Mouse (Mus musculus): ENCODE measurements at regions not wholly inside any gene's neighbourhood (a gene's known extent, or its start where the extent isn't known, plus 50 kb on each side); places are given as distances from the start of the nearest gene placed in this dataset.

GRCm38 (mm10) chr3:115603803-115604202 lies 111.1 kb downstream of the S1pr1 start:
- ATAC-seq (replicated peaks; ENCODE audit: low FRiP score, poor library complexity, severe bottlenecking): no peak

- ATAC-seq (replicated peaks; ENCODE audit: low FRiP score, poor library complexity, severe bottlenecking): no peak
These were observed 115.6 kb downstream of the S1pr1 start for GRCm38 (mm10) chr3:115599281-115599680.

DNA sequence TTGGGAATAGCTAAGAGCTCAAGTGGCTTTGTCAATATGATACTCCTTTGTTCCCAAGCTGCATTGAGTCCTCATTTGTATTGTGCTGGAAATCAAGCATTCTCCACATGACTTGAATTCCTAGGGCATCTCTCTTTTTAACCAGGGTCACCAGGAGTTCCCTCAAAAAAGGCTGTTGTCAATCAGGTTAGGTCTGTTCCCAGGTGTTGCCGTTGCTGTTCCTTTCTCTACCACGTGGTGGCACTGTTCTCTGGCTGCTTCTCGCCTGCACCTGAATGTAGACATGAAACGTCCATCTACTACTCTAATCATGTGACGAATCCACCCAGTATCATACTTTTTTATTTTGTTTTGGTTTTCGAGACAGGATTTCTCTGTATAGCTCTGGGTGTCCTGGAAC lies 118.3 kb downstream of the S1pr1 start:
- peak; percentile 77 for ATAC-seq (replicated peaks; ENCODE audit: low FRiP score, poor library complexity, severe bottlenecking)

DNA sequence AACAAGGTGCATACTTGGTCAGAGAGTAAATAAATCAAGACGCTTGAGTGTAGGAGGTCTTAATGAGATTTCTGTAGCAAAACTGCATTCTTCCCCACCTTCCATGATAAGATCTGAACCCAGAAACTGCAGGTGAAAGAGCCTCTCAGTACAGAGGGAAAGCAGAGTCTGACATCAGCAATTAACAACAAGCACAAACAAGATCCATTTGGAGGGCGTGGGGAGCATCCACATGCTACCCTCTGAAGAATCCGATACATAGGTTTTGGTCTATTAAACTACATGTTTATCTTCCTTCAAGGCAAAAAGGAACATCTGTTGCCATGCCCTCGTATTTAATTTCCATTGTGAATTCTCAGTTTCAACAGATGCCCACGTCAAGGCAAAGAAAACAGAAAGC lies 124.2 kb downstream of the S1pr1 start:
- no peak for ATAC-seq (replicated peaks; ENCODE audit: low FRiP score, poor library complexity, severe bottlenecking)

GRCm38 (mm10) chr3:115588585-115588984 lies 126.3 kb downstream of the S1pr1 start:
- no peak for ATAC-seq (replicated peaks; ENCODE audit: low FRiP score, poor library complexity, severe bottlenecking)

GRCm38 (mm10) chr3:115580131-115580932 lies 134.5 kb downstream of the S1pr1 start:
- ATAC-seq (replicated peaks; ENCODE audit: low FRiP score, poor library complexity, severe bottlenecking): no peak

- no peak for ATAC-seq (replicated peaks; ENCODE audit: low FRiP score, poor library complexity, severe bottlenecking)
These were observed 139.5 kb downstream of the S1pr1 start for GRCm38 (mm10) chr3:115575371-115575770.

- ATAC-seq (replicated peaks; ENCODE audit: low FRiP score, poor library complexity, severe bottlenecking): no peak
These were observed 152.1 kb downstream of the S1pr1 start for GRCm38 (mm10) chr3:115562735-115563134.

DNA sequence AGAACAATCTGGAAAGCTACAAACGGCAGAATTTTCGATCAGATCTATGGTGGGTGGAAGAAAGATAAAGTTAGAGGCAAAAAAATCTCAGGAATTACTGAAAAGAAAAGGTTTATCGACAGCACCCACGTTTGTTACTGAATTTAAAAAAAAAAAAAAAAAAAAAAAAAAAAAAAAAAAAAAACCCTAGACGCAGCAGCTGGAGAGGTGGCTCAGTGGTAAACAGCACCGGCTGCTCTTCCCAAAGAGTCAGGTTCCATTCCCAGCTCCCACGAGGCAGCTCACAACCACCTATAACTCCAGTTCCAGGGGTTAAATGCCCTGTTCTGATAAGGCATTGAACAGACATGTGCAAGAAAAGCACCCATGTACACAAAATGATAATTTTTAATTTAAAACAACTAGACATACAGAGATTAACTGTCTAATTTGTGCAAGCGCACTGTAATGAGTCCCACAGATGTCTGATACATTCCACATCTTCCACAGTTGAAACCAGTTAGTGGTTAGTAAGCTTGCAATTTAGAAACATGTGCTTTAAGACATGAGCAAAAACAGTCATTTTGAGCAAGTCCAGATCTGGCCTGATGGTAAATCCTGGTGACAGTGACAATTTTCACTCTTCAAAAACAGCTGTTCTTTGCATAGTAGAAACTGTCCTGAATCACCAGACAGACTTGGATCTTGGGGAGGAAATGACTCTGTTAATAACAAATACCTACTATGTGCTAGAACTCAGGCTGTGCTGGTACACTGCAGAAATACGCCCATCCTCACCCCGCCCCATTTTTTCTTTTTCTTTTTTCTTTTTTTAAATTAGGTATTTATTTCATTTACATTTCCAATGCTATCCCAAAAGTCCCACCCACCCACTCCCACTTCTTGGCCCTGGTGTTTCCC lies 159.8 kb downstream of the S1pr1 start:
- no peak for ATAC-seq (replicated peaks; ENCODE audit: low FRiP score, poor library complexity, severe bottlenecking)

- ATAC-seq (replicated peaks; ENCODE audit: low FRiP score, poor library complexity, severe bottlenecking): no peak
These were observed 160.9 kb downstream of the S1pr1 start for GRCm38 (mm10) chr3:115553848-115554515.

DNA sequence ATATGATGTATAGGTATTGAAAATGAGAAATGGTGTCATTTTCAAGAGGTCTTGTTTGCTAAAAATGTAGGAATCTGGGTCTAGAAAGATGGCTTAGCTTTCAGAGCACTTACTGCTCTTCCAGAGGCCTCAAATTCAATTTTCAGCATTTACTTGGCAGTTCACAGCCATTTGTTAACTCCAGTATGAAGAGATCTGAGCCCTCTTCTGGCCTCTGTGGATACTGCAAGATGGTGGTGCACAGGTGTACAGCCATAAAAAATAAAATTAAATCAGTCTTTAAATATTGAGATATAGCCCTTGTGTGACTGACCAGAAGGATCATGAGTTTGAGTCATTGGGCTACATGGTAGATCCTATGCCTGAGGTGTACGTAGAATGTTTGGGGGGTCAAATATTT lies 173.1 kb downstream of the S1pr1 start:
- no peak for ATAC-seq (replicated peaks; ENCODE audit: low FRiP score, poor library complexity, severe bottlenecking)

GRCm38 (mm10) chr3:115538355-115538754 lies 176.5 kb downstream of the S1pr1 start:
- no peak for ATAC-seq (replicated peaks; ENCODE audit: low FRiP score, poor library complexity, severe bottlenecking)

DNA sequence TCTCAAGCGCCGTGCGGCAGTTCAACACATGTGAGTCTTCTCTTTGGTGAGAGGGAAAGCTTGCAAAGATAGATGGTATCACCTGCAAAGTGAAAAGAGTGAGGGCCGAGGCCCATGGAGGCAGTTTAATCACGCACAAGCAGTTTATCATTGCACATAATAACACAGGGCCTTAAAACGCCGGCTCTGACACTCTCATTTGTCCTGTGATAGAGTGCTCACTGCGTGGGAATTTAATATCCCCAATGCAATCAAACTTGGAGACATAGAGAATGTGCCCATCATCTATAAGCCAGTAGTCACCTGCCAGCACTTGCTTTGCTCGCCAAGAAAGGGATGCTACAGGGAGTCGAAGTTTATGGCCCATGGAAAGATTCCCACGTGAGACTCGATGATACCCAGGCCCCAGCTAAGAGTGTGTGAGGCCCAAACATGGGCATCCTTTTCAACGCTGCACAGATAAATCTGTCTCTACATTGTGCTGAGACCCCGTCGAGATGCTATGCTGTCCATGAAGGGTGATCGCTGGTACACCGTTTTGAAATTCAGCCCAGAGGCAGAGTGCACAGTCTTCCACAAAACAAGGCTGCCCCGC lies 182.6 kb downstream of the S1pr1 start:
- ATAC-seq (replicated peaks; ENCODE audit: low FRiP score, poor library complexity, severe bottlenecking): no peak

DNA sequence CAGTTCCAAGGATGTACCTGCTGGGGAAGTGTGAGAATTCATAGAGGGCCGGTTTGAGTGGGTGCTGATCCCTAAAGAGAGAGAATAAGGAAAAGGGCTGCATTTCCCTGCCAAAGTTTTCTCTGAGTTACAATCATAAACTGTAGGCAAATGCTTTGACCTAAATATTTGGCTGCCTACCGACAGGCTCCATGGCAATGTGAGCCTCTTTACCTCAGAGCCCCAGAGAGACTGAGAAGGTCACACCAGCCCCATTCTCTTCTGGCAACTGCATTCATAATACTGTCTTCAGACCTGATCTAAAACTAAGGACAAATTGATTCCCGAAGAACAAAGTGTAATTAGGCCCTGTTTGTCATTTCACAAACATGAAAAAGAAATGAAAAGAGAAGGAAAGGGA lies 184.4 kb downstream of the S1pr1 start:
- no peak for ATAC-seq (replicated peaks; ENCODE audit: low FRiP score, poor library complexity, severe bottlenecking)

GRCm38 (mm10) chr3:115529918-115530317 lies 185.0 kb downstream of the S1pr1 start:
- no peak for ATAC-seq (replicated peaks; ENCODE audit: low FRiP score, poor library complexity, severe bottlenecking)

DNA sequence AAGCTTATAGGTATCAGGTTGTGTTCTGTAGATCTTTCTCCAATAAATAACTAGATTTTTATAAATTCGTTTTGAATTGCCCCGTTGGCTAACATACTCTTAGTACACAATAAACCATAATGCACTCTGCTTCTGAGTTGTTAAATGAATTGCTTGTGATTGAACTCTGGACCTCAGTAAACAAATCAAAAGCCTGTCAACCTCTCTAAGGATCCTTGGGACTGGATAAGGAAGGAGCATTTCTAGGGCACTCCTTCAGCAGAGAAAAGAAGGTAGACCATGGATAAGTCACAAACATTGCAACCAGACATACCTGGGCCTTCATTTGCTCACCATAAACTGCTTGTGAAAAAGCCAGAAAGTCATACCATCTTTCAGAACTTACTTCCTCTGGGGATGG lies 191.4 kb downstream of the S1pr1 start:
- no peak for ATAC-seq (replicated peaks; ENCODE audit: low FRiP score, poor library complexity, severe bottlenecking)

DNA sequence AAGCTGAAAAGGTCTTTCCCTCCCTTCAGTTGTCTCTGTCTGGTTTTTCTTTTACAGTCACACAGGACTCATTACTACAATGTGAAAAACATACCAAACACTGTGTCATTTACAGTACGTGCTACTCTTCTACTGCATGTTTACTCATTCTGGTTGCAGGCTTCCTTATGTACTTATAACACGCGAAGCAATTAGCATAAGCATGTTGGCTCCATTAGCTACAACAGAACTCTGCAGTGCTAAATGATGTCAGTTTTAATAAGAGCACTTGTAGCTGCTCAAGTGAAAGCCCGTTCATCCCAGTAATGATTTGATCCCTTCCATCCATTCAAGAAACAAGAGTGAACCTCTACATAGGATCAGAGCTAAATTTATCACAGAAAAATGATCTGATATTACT lies 199.2 kb downstream of the S1pr1 start:
- ATAC-seq (replicated peaks; ENCODE audit: low FRiP score, poor library complexity, severe bottlenecking): no peak

DNA sequence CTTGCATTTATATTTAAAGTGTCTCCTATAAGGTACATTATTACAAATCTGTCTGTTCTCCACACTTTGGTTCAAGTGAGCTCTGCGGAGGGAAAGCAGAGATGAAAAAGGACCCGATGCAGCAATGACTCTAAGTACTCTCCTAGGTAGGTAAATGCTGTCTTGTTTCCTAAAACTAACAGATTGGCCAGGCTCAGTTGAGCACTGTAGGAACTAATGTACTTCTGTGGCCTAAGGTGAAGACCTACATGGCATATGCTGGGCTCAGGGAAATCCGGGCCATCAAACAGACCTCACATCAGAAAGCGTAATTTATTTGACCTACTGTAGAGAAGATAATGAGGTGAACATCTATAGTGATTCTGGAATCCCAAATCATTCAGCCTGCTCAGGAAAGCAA lies 205.2 kb downstream of the S1pr1 start:
- ATAC-seq (replicated peaks; ENCODE audit: low FRiP score, poor library complexity, severe bottlenecking): no peak

- ATAC-seq (replicated peaks; ENCODE audit: low FRiP score, poor library complexity, severe bottlenecking): no peak
These were observed 217.5 kb downstream of the S1pr1 start for GRCm38 (mm10) chr3:115497420-115497819.

GRCm38 (mm10) chr3:115496110-115496509 lies 218.8 kb downstream of the S1pr1 start:
- ATAC-seq (replicated peaks; ENCODE audit: low FRiP score, poor library complexity, severe bottlenecking): no peak
